Mouse (Mus musculus) brain, adult 10 weeks (tissue): ENCODE data around the gene Gsto1. TPM values are rescaled to one million over a fixed set of nuclear protein-coding genes. Genes with fewer than 3 reads are reported as not detected.

Experiments used
- polyA plus RNA-seq: library from polyadenylated mRNA; stranded (reverse); fragments of 350-450 nt; fragmentation: Illumina TruSeq; extraction: RNeasy Lipid Tissue Mini Kit (QIAGEN cat#74804); gene quantifications from one replicate; pipeline ENCODE4 v1.2.3, GENCODE M21; 2015; ENCODE audit warnings: low read depth, low replicate concordance

Gene Gsto1
- 57.5 TPM for polyA plus RNA-seq

DNA sequence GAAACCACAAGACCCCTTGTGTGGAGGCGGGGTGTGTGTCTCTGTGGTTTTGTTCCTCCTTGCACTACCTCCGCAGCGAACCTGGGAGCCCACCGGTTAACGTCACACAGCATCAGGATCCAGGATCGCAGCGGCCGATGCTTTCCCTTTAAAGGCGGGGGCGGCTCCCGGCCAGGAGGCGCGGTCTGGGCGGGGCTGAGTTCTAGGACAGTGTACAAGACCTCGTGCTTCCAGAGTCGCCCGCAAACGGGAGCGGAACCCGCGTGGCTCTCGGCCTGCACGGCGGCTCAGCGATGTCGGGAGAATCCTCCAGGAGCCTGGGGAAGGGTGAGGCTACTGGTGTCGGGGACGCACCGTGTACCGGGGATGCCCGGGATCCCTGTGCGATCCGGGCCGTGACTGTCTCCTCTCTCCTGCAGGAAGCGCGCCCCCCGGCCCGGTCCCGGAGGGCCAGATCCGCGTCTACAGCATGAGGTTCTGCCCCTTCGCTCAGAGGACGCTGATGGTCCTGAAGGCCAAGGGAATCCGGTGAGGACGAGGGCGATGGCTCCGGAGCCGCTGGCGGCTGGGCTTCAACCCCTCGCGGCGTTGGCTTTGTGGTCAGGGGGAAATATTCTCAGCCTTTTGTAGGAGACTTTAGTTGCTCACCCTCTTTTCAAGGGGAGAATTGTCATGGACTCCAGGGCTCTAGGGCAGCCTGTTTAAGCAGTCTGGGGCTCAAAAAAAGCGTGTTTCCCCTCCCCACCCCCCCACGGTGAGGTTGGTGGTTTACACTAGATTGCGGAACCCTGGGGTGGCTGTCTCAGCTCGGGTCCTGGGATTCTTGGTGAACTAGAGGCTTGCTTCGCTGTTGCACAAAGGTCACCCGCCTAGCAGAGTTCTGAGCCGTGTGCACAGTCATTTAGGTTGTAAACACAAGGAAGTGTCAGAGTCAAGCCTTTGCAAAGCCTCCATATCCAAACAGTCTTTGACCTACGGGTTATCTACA, at the start of gene Gsto1:
Gsto1 (plus strand) TSS at position 175 of the 988 bp plus-strand sequence.

GRCm38 (mm10) chr19:47865353-47865947, 10.7 kb downstream of the Gsto1 start, which contains the start of gene Gsto2:
TSS of gene Gsto2 (plus strand) at chr19:47865534.

Other genes with a start within 250 kb of the Gsto1 start
- gene Col17a1, start 162.9 kb upstream of the Gsto1 start, polyA plus RNA-seq, result 1.0 TPM
- 117 TPM for gene Sfr1, start 123.3 kb upstream of the Gsto1 start, polyA plus RNA-seq
- 0.58 TPM for gene Gsto2, start 10.6 kb downstream of the Gsto1 start, polyA plus RNA-seq
- 1.3 TPM for gene Cfap43, start 64.3 kb downstream of the Gsto1 start, polyA plus RNA-seq
- 0.49 TPM for gene Itprip, start 64.3 kb downstream of the Gsto1 start, polyA plus RNA-seq
- 0.34 TPM for gene Cfap58, start 82.7 kb downstream of the Gsto1 start, polyA plus RNA-seq